Mouse (Mus musculus): Measurements from ENCODE around the gene Tph1. TPM values are rescaled to one million over a fixed set of nuclear protein-coding genes. Genes with fewer than 3 reads are reported as not detected.

Tph1 gene
- polyA plus RNA-seq, 1 experiment from 2014 or later: 0.40 TPM

DNA sequence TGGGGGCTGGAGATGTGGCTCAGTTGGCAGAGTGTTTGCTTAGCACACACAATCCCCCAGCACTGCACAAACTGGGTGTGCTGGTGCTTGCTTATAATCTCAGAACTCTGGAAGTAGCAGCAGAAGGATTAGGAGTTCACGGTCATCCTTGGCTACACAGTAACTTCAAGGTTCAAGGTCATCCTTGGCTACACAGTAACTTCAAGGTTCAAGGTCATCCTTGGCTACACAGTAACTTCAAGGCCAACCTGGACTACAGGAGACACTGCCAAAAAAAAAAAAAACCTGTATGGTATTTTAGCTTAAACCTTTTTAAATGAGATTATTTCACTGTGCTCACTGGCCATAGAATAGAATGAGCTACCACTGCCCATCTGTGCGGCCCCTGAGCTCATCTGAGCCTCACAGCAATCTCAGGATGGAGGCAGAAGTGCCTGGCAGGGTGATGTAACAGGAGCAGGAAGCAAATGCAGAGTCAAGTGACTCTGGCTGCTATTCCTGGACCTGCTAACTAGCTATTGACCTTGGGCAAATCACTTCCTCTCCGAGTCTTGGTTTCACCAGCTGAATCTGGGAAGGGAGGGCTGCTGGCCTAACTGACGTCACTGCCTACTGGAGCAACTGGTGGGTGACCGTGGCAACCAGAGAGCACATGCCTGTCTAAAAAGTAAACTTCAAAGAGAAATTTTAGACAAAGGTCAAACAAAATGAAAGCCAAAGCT, 56.9 kb downstream of the Tph1 start:
- Histone ChIP-seq H3K9me3 (ENCODE audit: control insufficient read depth, low read length) (no peaks in the 10 kb centered on the region), H3K36me3 (ENCODE audit: control insufficient read depth, insufficient read depth, low read length) (no peaks in the 10 kb centered on the region), H3K9ac (ENCODE audit: low read length) (no peak overlapping the region), H3K4me1 (ENCODE audit: control insufficient read depth, insufficient read depth, low read length) (no peaks in the 10 kb centered on the region), H3K27me3 (ENCODE audit: control insufficient read depth, insufficient read depth, low read length) (no peaks in the 10 kb centered on the region), H3K27ac (replicated peaks; ENCODE audit: low read depth, low read length) (no peak overlapping the region), H3K4me2 (ENCODE audit: low read depth, severe bottlenecking) (no peak overlapping the region), H3K4me3 (ENCODE audit: low read depth, low read length) (no peak overlapping the region)
- no peak for ATAC-seq (ENCODE audit: insufficient number of reproducible peaks, low FRiP score, low TSS enrichment, low read depth)
- WGBS: 63% methylated on average over 5 of the region's 5 CpGs
- no peak for DNase-seq (ENCODE audit: low spot score)

- no peak overlapping the region for H3K4me2 ChIP-seq (ENCODE audit: low read depth, severe bottlenecking)
- no peak overlapping the region for H3K27ac ChIP-seq (replicated peaks; ENCODE audit: low read depth, low read length)
- H3K9ac ChIP-seq (ENCODE audit: low read length): no peak overlapping the region
- DNase-seq (ENCODE audit: low spot score): no peak
- no peaks in the 10 kb centered on the region for H3K36me3 ChIP-seq (ENCODE audit: control insufficient read depth, insufficient read depth, low read length)
- 92% methylated on average over 12 of the region's 12 CpGs for WGBS
- H3K9me3 ChIP-seq (ENCODE audit: control insufficient read depth, low read length): no peaks in the 10 kb centered on the region
- H3K4me1 ChIP-seq (ENCODE audit: control insufficient read depth, insufficient read depth, low read length): no peaks in the 10 kb centered on the region
- no peak for ATAC-seq (ENCODE audit: insufficient number of reproducible peaks, low FRiP score, low TSS enrichment, low read depth)
- no peaks in the 10 kb centered on the region for H3K27me3 ChIP-seq (ENCODE audit: control insufficient read depth, insufficient read depth, low read length)
- no peak overlapping the region for H3K4me3 ChIP-seq (ENCODE audit: low read depth, low read length)
Measured at GRCm38 (mm10) chr7:46614263-46614662, 58.1 kb downstream of the Tph1 start.

DNA sequence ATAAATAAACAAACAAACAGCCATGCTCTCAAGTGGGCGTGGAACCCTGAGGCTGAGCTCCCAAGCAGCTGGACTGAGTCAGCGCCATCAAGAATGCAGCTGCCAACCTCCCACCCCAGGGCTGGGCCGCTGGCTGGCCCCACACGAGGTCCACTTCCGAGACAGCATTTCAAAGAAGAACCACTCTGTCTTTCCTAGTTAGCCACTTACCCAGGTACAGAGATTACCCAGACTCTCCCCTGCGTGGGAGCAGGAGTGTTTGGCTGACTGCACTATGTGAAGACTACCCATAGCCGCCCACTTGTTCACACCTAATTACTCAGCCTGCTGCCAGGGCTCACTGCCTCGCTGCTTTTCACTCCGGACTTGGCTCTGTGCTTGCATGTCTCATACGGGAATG, 59.2 kb downstream of the Tph1 start:
- Histone ChIP-seq H3K9me3 (ENCODE audit: control insufficient read depth, low read length) (no peaks in the 10 kb centered on the region), H3K27ac (replicated peaks; ENCODE audit: low read depth, low read length) (no peak overlapping the region), H3K27me3 (ENCODE audit: control insufficient read depth, insufficient read depth, low read length) (no peaks in the 10 kb centered on the region), H3K4me1 (ENCODE audit: control insufficient read depth, insufficient read depth, low read length) (no peaks in the 10 kb centered on the region), H3K4me2 (ENCODE audit: low read depth, severe bottlenecking) (no peak overlapping the region), H3K4me3 (ENCODE audit: low read depth, low read length) (no peak overlapping the region), H3K36me3 (ENCODE audit: control insufficient read depth, insufficient read depth, low read length) (no peaks in the 10 kb centered on the region), H3K9ac (ENCODE audit: low read length) (no peak overlapping the region)
- ATAC-seq (ENCODE audit: insufficient number of reproducible peaks, low FRiP score, low TSS enrichment, low read depth) (no peak), DNase-seq (ENCODE audit: low spot score) (no peak)
- 59% methylated on average over 10 of the region's 10 CpGs for WGBS

DNA sequence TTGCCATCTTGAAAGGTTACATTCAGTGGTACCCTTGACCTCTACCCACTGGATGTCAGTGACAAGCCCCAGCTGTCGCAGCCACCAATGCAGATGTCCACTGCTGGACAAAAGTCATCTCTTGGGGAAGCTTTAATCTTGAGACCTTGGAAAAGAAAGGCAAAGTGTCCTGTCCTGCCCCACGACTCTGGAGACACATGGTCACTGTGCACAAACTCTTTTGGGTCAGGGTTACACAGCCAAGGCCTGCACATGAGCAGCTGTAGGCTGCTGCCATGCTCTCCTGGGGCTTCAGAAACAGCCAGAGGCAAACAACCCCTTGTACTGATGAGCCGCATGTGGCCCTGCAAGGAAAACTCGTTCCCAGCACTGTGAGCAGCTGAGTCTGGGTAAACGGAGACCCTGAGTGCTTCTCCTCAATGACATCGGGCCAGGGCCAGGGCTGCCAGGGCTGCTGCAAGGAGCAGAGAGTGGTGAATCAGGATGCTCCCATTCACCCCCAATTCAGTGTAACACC, 59.9 kb downstream of the Tph1 start:
- no peaks in the 10 kb centered on the region for H3K36me3 ChIP-seq (ENCODE audit: control insufficient read depth, insufficient read depth, low read length)
- no peak overlapping the region for H3K4me3 ChIP-seq (ENCODE audit: low read depth, low read length)
- no peak overlapping the region for H3K27ac ChIP-seq (replicated peaks; ENCODE audit: low read depth, low read length)
- no peaks in the 10 kb centered on the region for H3K4me1 ChIP-seq (ENCODE audit: control insufficient read depth, insufficient read depth, low read length)
- no peak overlapping the region for H3K4me2 ChIP-seq (ENCODE audit: low read depth, severe bottlenecking)
- 75% methylated on average over 6 of the region's 6 CpGs for WGBS
- no peaks in the 10 kb centered on the region for H3K9me3 ChIP-seq (ENCODE audit: control insufficient read depth, low read length)
- H3K9ac ChIP-seq (ENCODE audit: low read length): no peak overlapping the region
- no peak for ATAC-seq (ENCODE audit: insufficient number of reproducible peaks, low FRiP score, low TSS enrichment, low read depth)
- no peaks in the 10 kb centered on the region for H3K27me3 ChIP-seq (ENCODE audit: control insufficient read depth, insufficient read depth, low read length)
- no peak for DNase-seq (ENCODE audit: low spot score)

- H3K9ac ChIP-seq (ENCODE audit: low read length): no peak overlapping the region
- WGBS: 84% methylated on average over 9 of the region's 9 CpGs
- H3K9me3 ChIP-seq (ENCODE audit: control insufficient read depth, low read length): no peaks in the 10 kb centered on the region
- H3K36me3 ChIP-seq (ENCODE audit: control insufficient read depth, insufficient read depth, low read length): no peaks in the 10 kb centered on the region
- H3K4me1 ChIP-seq (ENCODE audit: control insufficient read depth, insufficient read depth, low read length): no peaks in the 10 kb centered on the region
- H3K27me3 ChIP-seq (ENCODE audit: control insufficient read depth, insufficient read depth, low read length): no peaks in the 10 kb centered on the region
- H3K4me2 ChIP-seq (ENCODE audit: low read depth, severe bottlenecking): no peak overlapping the region
- DNase-seq (ENCODE audit: low spot score): no peak
- H3K27ac ChIP-seq (replicated peaks; ENCODE audit: low read depth, low read length): no peak overlapping the region
- H3K4me3 ChIP-seq (ENCODE audit: low read depth, low read length): no peak overlapping the region
- ATAC-seq (ENCODE audit: insufficient number of reproducible peaks, low FRiP score, low TSS enrichment, low read depth): no peak
Measured at GRCm38 (mm10) chr7:46611970-46612369, 60.4 kb downstream of the Tph1 start.

GRCm38 (mm10) chr7:46609317-46609716, 63.0 kb downstream of the Tph1 start:
- 88% methylated on average over 4 of the region's 4 CpGs for WGBS
- Histone ChIP-seq H3K9me3 (ENCODE audit: control insufficient read depth, low read length) (no peaks in the 10 kb centered on the region), H3K27me3 (ENCODE audit: control insufficient read depth, insufficient read depth, low read length) (no peaks in the 10 kb centered on the region), H3K4me3 (ENCODE audit: low read depth, low read length) (no peak overlapping the region), H3K36me3 (ENCODE audit: control insufficient read depth, insufficient read depth, low read length) (no peaks in the 10 kb centered on the region), H3K9ac (ENCODE audit: low read length) (no peak overlapping the region), H3K4me1 (ENCODE audit: control insufficient read depth, insufficient read depth, low read length) (no peaks in the 10 kb centered on the region), H3K4me2 (ENCODE audit: low read depth, severe bottlenecking) (no peak overlapping the region), H3K27ac (replicated peaks; ENCODE audit: low read depth, low read length) (no peak overlapping the region)
- ATAC-seq (ENCODE audit: insufficient number of reproducible peaks, low FRiP score, low TSS enrichment, low read depth) (no peak), DNase-seq (ENCODE audit: low spot score) (no peak)

GRCm38 (mm10) chr7:46607428-46608055, 64.8 kb downstream of the Tph1 start:
- ATAC-seq (ENCODE audit: insufficient number of reproducible peaks, low FRiP score, low TSS enrichment, low read depth) (no peak), DNase-seq (ENCODE audit: low spot score) (peak; percentile 76)
- H3K4me2 ChIP-seq (ENCODE audit: low read depth, severe bottlenecking): no peak overlapping the region
- no peaks in the 10 kb centered on the region for H3K27me3 ChIP-seq (ENCODE audit: control insufficient read depth, insufficient read depth, low read length)
- no peak overlapping the region; the same call in 1 of the 2 replicates for H3K9ac ChIP-seq (ENCODE audit: low read length)
- 62% methylated on average over 11 of the region's 11 CpGs for WGBS
- H3K4me1 ChIP-seq (ENCODE audit: control insufficient read depth, insufficient read depth, low read length): no peaks in the 10 kb centered on the region
- no peaks in the 10 kb centered on the region for H3K9me3 ChIP-seq (ENCODE audit: control insufficient read depth, low read length)
- no peak overlapping the region for H3K27ac ChIP-seq (replicated peaks; ENCODE audit: low read depth, low read length)
- H3K4me3 ChIP-seq (ENCODE audit: low read depth, low read length): no peak overlapping the region
- H3K36me3 ChIP-seq (ENCODE audit: control insufficient read depth, insufficient read depth, low read length): no peaks in the 10 kb centered on the region

DNA sequence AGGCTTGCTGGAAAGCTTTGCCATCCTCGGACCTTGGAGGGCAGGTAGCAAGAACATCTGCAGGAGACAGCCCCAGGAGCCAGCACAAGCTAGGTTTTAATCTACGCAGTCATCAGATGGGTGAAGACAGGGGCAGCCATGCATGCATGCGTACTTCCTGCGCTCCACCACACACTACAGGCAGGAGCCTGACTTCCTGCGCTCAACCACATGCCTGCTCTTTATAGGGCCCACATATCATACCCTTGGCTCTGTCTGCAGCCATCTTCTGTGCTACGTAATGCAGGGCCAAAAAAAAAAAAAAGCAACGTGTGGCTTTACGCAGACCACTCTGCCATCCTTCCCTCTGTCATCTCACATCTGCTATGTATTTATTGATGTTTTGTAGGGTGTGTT, 65.3 kb downstream of the Tph1 start:
- DNase-seq (ENCODE audit: low spot score) (no peak), ATAC-seq (ENCODE audit: insufficient number of reproducible peaks, low FRiP score, low TSS enrichment, low read depth) (0 out of 2 replicates have a peak, but pooled peaks have one; percentile 36)
- no peaks in the 10 kb centered on the region for H3K4me1 ChIP-seq (ENCODE audit: control insufficient read depth, insufficient read depth, low read length)
- H3K36me3 ChIP-seq (ENCODE audit: control insufficient read depth, insufficient read depth, low read length): no peaks in the 10 kb centered on the region
- H3K9me3 ChIP-seq (ENCODE audit: control insufficient read depth, low read length): no peaks in the 10 kb centered on the region
- H3K27me3 ChIP-seq (ENCODE audit: control insufficient read depth, insufficient read depth, low read length): no peaks in the 10 kb centered on the region
- H3K9ac ChIP-seq (ENCODE audit: low read length): no peak overlapping the region
- H3K27ac ChIP-seq (replicated peaks; ENCODE audit: low read depth, low read length): no peak overlapping the region
- H3K4me2 ChIP-seq (ENCODE audit: low read depth, severe bottlenecking): no peak overlapping the region
- 61% methylated on average over 8 of the region's 8 CpGs for WGBS
- H3K4me3 ChIP-seq (ENCODE audit: low read depth, low read length): no peak overlapping the region
